Mouse (Mus musculus): ENCODE results near the gene Slamf6.
"Not testable (repeated sequence)": the region's sequence is repeated elsewhere in the genome, so short reads cannot be mapped to it uniquely, and the experiment has no call there.

Slamf6 gene

GRCm38 (mm10) chr1:171917305-171918039, at the start of gene Slamf6:
Gene Slamf6, plus strand, starts transcription at chr1:171917515.
- no peak for DNase-seq (ENCODE audit: low spot score)

GRCm38 (mm10) chr1:171886989-171887388, 30.3 kb upstream of the Slamf6 start:
- DNase-seq (ENCODE audit: low spot score), result no peak

GRCm38 (mm10) chr1:171895364-171895763, 22.0 kb upstream of the Slamf6 start, which contains the start of gene Gm10521:
Gene Gm10521, plus strand, starts transcription at chr1:171895664.
- DNase-seq (ENCODE audit: low spot score), result not testable (repeated sequence)

- DNase-seq (ENCODE audit: low spot score), result no peak
Measured at GRCm38 (mm10) chr1:171904011-171904410, 13.3 kb upstream of the Slamf6 start.

GRCm38 (mm10) chr1:171915638-171916458, 1.5 kb upstream of the Slamf6 start:
- no peak for DNase-seq (ENCODE audit: low spot score)

GRCm38 (mm10) chr1:171918136-171918920, 1.0 kb downstream of the Slamf6 start:
- DNase-seq (ENCODE audit: low spot score), result no peak

GRCm38 (mm10) chr1:171919193-171919592, 1.9 kb downstream of the Slamf6 start:
- DNase-seq (ENCODE audit: low spot score), result no peak

- DNase-seq (ENCODE audit: low spot score), result no peak
Measured at GRCm38 (mm10) chr1:171919901-171920510, 2.7 kb downstream of the Slamf6 start.

GRCm38 (mm10) chr1:171920989-171921621, 3.8 kb downstream of the Slamf6 start:
- no peak for DNase-seq (ENCODE audit: low spot score)

GRCm38 (mm10) chr1:171921641-171922040, 4.3 kb downstream of the Slamf6 start:
- DNase-seq (ENCODE audit: low spot score), result no peak

- no peak for DNase-seq (ENCODE audit: low spot score)
Measured at GRCm38 (mm10) chr1:171922844-171923243, 5.5 kb downstream of the Slamf6 start.

GRCm38 (mm10) chr1:171924900-171925299, 7.6 kb downstream of the Slamf6 start:
- no peak for DNase-seq (ENCODE audit: low spot score)

- DNase-seq (ENCODE audit: low spot score), result no peak
Measured at GRCm38 (mm10) chr1:171933851-171934250, 16.5 kb downstream of the Slamf6 start.

GRCm38 (mm10) chr1:171938952-171939948, 21.9 kb downstream of the Slamf6 start:
- DNase-seq (ENCODE audit: low spot score), result no peak

- DNase-seq (ENCODE audit: low spot score), result no peak
Measured at GRCm38 (mm10) chr1:171940626-171941025, 23.3 kb downstream of the Slamf6 start.

GRCm38 (mm10) chr1:171946447-171946995, 29.2 kb downstream of the Slamf6 start:
- DNase-seq (ENCODE audit: low spot score), result no peak

- DNase-seq (ENCODE audit: low spot score), result no peak
Measured at GRCm38 (mm10) chr1:171948161-171948945, 31.0 kb downstream of the Slamf6 start.

- no peak for DNase-seq (ENCODE audit: low spot score)
Measured at GRCm38 (mm10) chr1:171948946-171949508, 31.7 kb downstream of the Slamf6 start.

- DNase-seq (ENCODE audit: low spot score), result no peak
Measured at GRCm38 (mm10) chr1:171955071-171955470, 37.8 kb downstream of the Slamf6 start.
